ENCODE assay signal across 13 mouse cellular contexts in the genomic region with DNA sequence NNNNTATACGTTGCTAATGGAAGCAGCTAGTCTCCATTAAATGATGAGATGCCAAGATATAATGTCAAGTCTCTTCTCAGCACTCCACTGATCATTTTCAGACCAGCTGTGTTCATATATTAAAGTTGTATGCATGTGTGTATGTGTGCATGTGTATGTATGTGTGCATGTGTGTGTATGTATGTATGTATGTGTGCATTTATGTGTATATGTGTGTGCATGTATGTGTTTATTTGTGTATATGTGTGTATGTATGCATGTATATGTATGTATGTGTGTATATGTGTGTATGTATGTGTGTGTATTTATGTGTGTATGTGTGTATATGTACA.
DNase-seq lines count a peak whose midpoint lies in the region; ATAC-seq lines count a peak whose summit lies in the region.
"Had no signal": no experiment of that assay in that cellular context is flagged by ENCODE, and none has a peak within 500 bp of the region (broad histone marks: within the 10 kb centered on the region; RNA-seq: fewer than 3 reads in every experiment).

No protein-coding gene starts in this region.

- no peak for DNase-seq in kidney, postnatal 25 days
- DNase-seq in hindbrain, embryonic 11.5 days (ENCODE audit: low spot score): no peak
- no peak for DNase-seq in heart, postnatal 10 days
- DNase-seq in adrenal gland, adult (ENCODE audit: inconsistent age in 2 of 2, low spot score in 1 of 2): no peak
- DNase-seq: gastrocnemius, postnatal 25 days; thymus, postnatal 14 days had no signal

- H3K27me3 ChIP-seq in kidney, embryonic 14.5 days (ENCODE audit: control insufficient read depth, insufficient read depth, low read length): no peaks in the 10 kb centered on the region
- H3K27me3 ChIP-seq in embryonic facial prominence, embryonic 15.5 days: no peaks in the 10 kb centered on the region
- no peaks in the 10 kb centered on the region for H3K27me3 ChIP-seq in hindbrain, embryonic 11.5 days (ENCODE audit: control insufficient read depth, insufficient read depth, low read length)
- H3K27me3 ChIP-seq in midbrain, embryonic 15.5 days (replicated peaks): no peaks in the 10 kb centered on the region
- H3K27me3 ChIP-seq: liver, embryonic 12.5 days had no signal

- no peak overlapping the region for H3K4me3 ChIP-seq in kidney, embryonic 14.5 days (ENCODE audit: low read length)
- no peak overlapping the region for H3K4me3 ChIP-seq in embryonic facial prominence, embryonic 15.5 days (replicated peaks)
- no peak overlapping the region for H3K4me3 ChIP-seq in hindbrain, embryonic 11.5 days (ENCODE audit: low read depth, low read length)
- H3K4me3 ChIP-seq in midbrain, embryonic 15.5 days: no peak overlapping the region
- H3K4me3 ChIP-seq: erythroblast, embryonic 14.5 days; liver, embryonic 12.5 days had no signal

- H3K4me2 ChIP-seq in kidney, embryonic 14.5 days (replicated peaks; ENCODE audit: low read depth, low read length): no peak overlapping the region
- H3K4me2 ChIP-seq in embryonic facial prominence, embryonic 15.5 days (replicated peaks): no peak overlapping the region
- no peak overlapping the region for H3K4me2 ChIP-seq in hindbrain, embryonic 11.5 days (replicated peaks; ENCODE audit: low read depth, low read length)
- H3K4me2 ChIP-seq in midbrain, embryonic 15.5 days: no peak overlapping the region
- H3K4me2 ChIP-seq: liver, embryonic 12.5 days; lung, embryonic 14.5 days had no signal

- H3K9ac ChIP-seq in kidney, embryonic 14.5 days (ENCODE audit: low read depth, low read length): no peak overlapping the region
- H3K9ac ChIP-seq in embryonic facial prominence, embryonic 15.5 days: no peak overlapping the region
- H3K9ac ChIP-seq in hindbrain, embryonic 11.5 days (ENCODE audit: low read depth, low read length): no peak overlapping the region
- H3K9ac ChIP-seq in midbrain, embryonic 15.5 days: no peak overlapping the region
- H3K9ac ChIP-seq: liver, embryonic 12.5 days; lung, embryonic 14.5 days had no signal

- H3K4me1 ChIP-seq in kidney, embryonic 14.5 days (ENCODE audit: control insufficient read depth, insufficient read depth, low read length): peaks cover 5% of the 10 kb centered on the region; the same call in 1 of the 2 replicates
- H3K4me1 ChIP-seq in embryonic facial prominence, embryonic 15.5 days: peaks cover 11% of the 10 kb centered on the region
- H3K4me1 ChIP-seq in hindbrain, embryonic 11.5 days (replicated peaks; ENCODE audit: control insufficient read depth, insufficient read depth, low read length): peaks cover 6% of the 10 kb centered on the region; the same call in 1 of the 2 replicates
- H3K4me1 ChIP-seq in midbrain, embryonic 15.5 days: peaks cover 18% of the 10 kb centered on the region
- H3K4me1 ChIP-seq: liver, embryonic 12.5 days had no signal

- ATAC-seq in kidney, embryonic 14.5 days (ENCODE audit: low FRiP score, low TSS enrichment): 0 out of 2 replicates have a peak, but pooled peaks have one; percentile 20
- ATAC-seq in embryonic facial prominence, embryonic 15.5 days (ENCODE audit: insufficient number of reproducible peaks, low FRiP score, low TSS enrichment, low read depth): no peak
- 0 out of 2 replicates have a peak, but pooled peaks have one; percentile 10 for ATAC-seq in hindbrain, embryonic 11.5 days (ENCODE audit: low FRiP score)
- peak; percentile 30 for ATAC-seq in midbrain, embryonic 15.5 days (replicated peaks)
- ATAC-seq in megakaryocyte, adult 5-6 weeks (ENCODE audit: poor library complexity, severe bottlenecking): no peak
- ATAC-seq: liver, embryonic 12.5 days had no signal

- WGBS in kidney, embryonic 14.5 days: 7% methylated on average over 1 of the region's 1 CpGs
- WGBS in embryonic facial prominence, embryonic 15.5 days: 4% methylated on average over 1 of the region's 1 CpGs
- WGBS in hindbrain, embryonic 11.5 days: 6% methylated on average over 1 of the region's 1 CpGs
- WGBS in midbrain, embryonic 15.5 days: 2% methylated on average over 1 of the region's 1 CpGs

- H3K27ac ChIP-seq in kidney, embryonic 14.5 days (ENCODE audit: low read depth, low read length): no peak overlapping the region
- peak overlapping the region; percentile 45; the same call in 1 of the 2 replicates for H3K27ac ChIP-seq in embryonic facial prominence, embryonic 15.5 days (replicated peaks)
- no peak overlapping the region for H3K27ac ChIP-seq in hindbrain, embryonic 11.5 days (ENCODE audit: low read depth, low read length)
- peak overlapping the region; percentile 67; the same call in 1 of the 2 replicates for H3K27ac ChIP-seq in midbrain, embryonic 15.5 days
- H3K27ac ChIP-seq: liver, embryonic 12.5 days had no signal

- intact Hi-C loops in heart, postnatal 10 days (cut with DNase I): loop anchor here (1.0 to 10.0 kb wide), 5 partner anchors 95 to 642 kb away; no protein-coding TSS in a partner anchor

- H3K36me3 ChIP-seq in kidney, embryonic 14.5 days (ENCODE audit: control insufficient read depth, insufficient read depth, low read length): no peaks in the 10 kb centered on the region
- H3K36me3 ChIP-seq in embryonic facial prominence, embryonic 15.5 days: no peaks in the 10 kb centered on the region
- H3K36me3 ChIP-seq in hindbrain, embryonic 11.5 days (ENCODE audit: control insufficient read depth, insufficient read depth, low read length): no peaks in the 10 kb centered on the region
- no peaks in the 10 kb centered on the region for H3K36me3 ChIP-seq in midbrain, embryonic 15.5 days (replicated peaks)
- H3K36me3 ChIP-seq: liver, embryonic 12.5 days had no signal

- no peaks in the 10 kb centered on the region for H3K9me3 ChIP-seq in kidney, embryonic 14.5 days (ENCODE audit: control insufficient read depth, low read length)
- H3K9me3 ChIP-seq in embryonic facial prominence, embryonic 15.5 days (replicated peaks): 0 out of 2 replicates have a peak, but pooled peaks cover 3% of the 10 kb centered on the region
- no peaks in the 10 kb centered on the region for H3K9me3 ChIP-seq in hindbrain, embryonic 11.5 days (ENCODE audit: control insufficient read depth, low read length)
- no peaks in the 10 kb centered on the region for H3K9me3 ChIP-seq in midbrain, embryonic 15.5 days
- H3K9me3 ChIP-seq: liver, embryonic 12.5 days had no signal

Comparison
In these comparisons a context has a peak if more than half of its experiments do, and no peak if none do; other contexts are left out.
1. ATAC-seq: peak in kidney, embryonic 14.5 days (single experiment), hindbrain, embryonic 11.5 days (single experiment) and midbrain, embryonic 15.5 days (single experiment); none in embryonic facial prominence, embryonic 15.5 days (single experiment) and megakaryocyte, adult 5-6 weeks (single experiment).
2. H3K27ac ChIP-seq: peak in embryonic facial prominence, embryonic 15.5 days (single experiment) and midbrain, embryonic 15.5 days (single experiment); none in kidney, embryonic 14.5 days (single experiment) and hindbrain, embryonic 11.5 days (single experiment).